Mouse (Mus musculus): ENCODE data around the gene Ntf5.

Ntf5 gene

GRCm38 (mm10) chr7:45403532-45404261, 9.8 kb upstream of the Ntf5 start:
- no peak for DNase-seq (ENCODE audit: low read depth, low spot score)

DNA sequence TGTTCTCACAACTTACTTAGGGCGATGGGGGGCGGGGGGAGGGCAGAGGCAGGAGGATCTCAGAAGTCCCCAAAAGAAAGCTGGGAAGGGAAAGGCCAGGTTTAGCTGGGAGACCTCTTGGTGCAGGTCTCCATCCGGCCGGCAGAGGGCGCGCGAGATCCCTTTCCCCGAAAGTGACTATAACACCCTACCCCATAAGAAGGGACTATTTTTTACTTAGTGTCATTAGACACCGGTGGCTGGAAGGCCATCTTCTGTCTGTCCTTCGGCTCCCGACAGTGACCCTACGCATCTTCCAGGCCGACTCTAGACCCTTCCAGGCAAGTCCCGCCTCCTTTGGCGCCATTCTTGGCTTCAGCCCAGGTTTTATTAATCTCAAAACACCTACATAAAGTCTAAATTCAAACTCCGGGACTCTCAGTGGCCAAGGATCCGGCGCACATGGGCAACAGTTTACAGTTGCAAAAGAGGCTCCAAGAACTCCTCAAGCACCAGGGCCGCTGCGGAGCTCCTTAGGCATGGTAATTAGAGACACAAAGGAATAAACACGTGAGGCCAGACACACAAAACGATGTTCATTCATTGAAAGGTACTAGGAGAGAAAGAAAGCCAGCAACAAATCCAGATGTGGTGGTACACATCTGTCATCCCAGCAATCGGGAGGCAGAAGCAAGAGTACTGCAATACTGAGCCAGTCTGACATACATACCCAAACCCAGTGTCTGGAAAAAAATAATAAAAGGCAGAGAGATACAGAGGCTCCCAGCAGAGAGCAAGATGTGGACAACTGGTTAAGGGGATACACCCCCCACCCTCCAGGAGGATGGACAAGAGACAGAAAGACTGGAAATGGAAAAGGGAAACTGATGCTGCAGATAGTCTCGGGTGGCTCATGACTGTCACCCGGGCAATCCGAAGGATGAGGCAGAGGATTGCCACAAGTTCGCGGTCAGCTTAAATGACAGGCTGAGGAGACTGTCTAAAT, 8.1 kb upstream of the Ntf5 start, which contains the start of gene Kcna7:
Gene Kcna7 (plus strand): TSS at position 563 of the 985 bp plus-strand sequence.
- no peak for DNase-seq (ENCODE audit: low read depth, low spot score)

GRCm38 (mm10) chr7:45406157-45407156, 7.0 kb upstream of the Ntf5 start:
- no peak for DNase-seq (ENCODE audit: low read depth, low spot score)

DNA sequence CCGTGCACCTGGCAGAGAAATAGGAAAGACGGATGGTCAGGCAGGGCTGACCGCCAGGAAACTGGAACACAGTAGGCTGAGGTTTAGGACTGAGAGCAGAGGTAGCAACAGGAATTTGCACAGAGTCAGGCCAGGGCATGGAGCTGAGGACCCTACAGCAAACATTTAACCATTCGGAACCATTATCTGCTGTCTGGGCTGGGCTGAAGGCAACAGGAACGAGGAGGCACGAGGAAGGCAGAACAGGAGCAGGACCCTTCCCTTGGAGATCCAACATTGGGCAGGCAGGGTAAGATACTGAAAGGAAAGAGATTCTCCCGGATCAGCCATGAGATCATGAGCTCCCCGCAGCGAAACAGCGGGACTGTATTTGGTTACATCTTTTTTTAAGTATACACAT, 5.7 kb upstream of the Ntf5 start:
- DNase-seq (ENCODE audit: low read depth, low spot score): no peak

DNA sequence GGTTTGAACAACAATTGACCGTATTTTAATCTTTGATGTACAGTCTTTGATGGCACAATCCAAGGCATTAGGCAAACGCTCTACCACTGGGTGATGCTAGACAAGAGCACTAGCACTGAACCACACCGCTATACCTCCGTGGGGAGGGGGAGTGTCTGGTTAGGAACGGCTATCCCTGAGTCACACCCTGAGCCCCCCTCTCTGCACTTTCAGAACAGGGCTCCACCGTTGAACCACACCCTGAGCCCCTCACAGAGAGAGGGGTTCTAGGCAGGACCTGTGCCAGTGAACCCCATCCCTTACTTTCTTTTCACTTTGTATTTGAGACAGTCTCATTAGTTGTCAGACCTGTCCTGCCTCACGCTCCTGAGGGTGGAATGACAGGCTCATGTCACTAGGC, 5.1 kb upstream of the Ntf5 start:
- DNase-seq (ENCODE audit: low read depth, low spot score): no peak

DNA sequence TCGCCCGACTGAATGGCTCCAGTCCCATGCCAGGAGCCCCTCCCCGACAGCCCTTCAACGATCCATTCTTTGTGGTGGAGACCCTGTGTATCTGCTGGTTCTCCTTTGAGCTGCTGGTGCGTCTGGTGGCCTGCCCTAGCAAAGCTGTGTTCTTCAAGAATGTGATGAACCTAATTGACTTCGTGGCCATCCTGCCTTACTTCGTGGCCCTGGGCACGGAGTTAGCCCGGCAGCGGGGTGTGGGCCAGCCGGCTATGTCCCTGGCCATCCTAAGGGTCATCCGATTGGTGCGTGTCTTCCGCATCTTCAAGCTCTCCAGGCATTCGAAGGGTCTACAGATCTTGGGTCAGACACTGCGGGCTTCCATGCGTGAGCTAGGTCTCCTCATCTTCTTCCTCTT, 4.5 kb upstream of the Ntf5 start:
- DNase-seq (ENCODE audit: low read depth, low spot score): no peak

- no peak for DNase-seq (ENCODE audit: low read depth, low spot score)
Observed at GRCm38 (mm10) chr7:45409497-45410163, 3.9 kb upstream of the Ntf5 start.

GRCm38 (mm10) chr7:45412421-45412820, 1.1 kb upstream of the Ntf5 start:
- DNase-seq (ENCODE audit: low read depth, low spot score): no peak

DNA sequence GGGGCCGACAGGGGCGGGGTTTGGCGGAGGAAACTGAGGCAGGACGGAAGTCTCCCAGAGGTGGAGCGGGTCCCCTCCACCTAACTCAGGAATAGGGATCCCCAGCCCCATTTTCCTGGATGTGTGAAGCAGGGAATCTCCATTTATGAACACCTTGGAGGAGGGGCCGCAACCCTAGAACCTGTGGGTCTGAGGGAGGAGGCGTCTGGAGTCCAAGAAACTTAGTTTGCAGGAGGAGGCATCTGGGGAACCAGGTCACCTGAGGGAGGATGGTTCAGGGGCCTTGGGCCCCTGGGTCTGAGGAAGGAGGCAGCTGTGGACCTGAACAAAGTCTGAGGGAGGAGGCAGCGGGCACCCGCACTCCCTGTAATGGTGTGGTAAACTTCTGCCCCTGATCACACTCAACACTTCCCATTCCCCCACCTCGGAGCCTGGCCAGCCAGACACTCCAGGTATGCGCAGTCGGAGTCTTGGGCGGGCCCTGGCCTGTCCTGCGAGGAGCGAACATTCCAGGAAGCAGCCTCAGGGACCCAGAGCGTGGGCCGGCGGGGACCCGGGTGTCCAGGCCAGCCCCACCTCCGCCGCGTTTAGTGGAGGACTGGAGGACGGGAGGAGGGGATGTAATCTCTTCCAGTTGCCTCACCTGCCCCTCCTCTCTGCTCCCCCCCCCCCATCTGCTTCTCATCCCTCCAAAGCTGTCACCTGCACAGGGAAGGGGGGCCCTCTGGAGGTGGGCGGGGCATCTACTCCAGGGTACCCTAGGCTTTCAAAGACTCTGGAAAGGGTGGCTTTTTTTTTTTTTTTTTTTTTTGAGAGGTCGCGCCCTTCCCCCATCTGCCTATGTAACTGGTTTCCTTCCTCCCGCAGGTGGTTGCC, 607 bp downstream of the Ntf5 start:
- no peak for DNase-seq (ENCODE audit: low read depth, low spot score)

DNA sequence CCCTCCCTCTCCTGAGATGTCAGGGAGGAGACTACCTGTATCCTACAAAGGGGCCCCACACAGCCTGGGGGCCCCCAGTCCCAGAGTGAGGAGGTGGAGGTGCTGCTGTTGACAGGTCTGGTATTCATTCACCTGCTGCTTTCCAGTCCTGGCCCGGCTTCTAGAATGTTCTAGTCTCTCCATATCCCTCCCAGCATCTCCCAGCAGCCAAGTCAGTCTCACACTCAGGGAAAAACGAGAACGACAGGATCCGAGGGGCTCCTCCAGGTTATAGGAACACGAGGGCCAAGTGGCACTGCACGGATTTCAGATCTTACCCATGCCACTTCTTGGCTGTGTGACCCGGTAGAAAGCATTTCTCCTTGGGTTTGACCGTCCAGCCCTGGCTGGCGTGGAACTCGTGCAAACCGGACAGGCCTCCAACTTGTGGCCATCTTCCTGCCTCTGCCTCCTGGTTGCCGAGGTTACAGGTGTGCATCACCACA, 1.3 kb downstream of the Ntf5 start:
- no peak for DNase-seq (ENCODE audit: low read depth, low spot score)

GRCm38 (mm10) chr7:45415636-45416035, 2.1 kb downstream of the Ntf5 start:
- no peak for DNase-seq (ENCODE audit: low read depth, low spot score)

- no peak for DNase-seq (ENCODE audit: low read depth, low spot score)
Observed at GRCm38 (mm10) chr7:45417962-45418492, 4.5 kb downstream of the Ntf5 start.

DNA sequence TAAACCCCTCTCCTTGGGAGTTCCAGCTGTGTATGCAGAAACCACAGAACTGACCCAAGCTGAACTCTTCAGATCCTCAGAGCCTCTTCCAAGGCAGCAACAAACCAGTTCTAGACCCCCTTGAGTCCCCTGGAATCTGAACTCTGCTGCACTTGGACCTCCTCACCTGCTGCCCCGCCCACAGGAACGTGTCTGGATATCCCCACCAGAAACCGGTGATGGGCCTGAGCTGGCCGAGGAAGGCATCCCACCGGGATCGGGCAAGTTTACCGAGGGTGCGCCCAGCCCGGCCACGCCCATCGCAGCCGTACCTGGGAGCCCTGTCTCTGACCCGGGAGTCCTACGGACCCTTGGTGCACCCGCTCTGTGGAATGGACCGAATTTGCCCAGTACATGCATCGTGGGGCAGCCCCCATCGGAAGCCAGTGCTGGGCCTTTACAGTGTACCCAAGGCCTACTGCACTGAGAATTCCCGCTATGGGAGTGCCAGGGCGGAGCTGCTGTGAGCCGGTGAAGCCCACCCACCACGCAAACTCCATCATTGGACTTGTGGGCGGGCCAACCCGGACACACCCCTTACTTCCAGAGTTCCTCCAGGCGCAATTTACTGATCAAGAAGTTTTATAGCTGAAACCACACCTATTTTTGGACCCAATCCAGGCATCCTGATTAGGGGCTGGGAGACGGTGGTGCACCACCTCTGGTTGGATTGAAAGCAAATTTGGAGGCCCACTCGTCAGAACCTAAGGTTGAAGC, 6.5 kb downstream of the Ntf5 start:
- no peak for DNase-seq (ENCODE audit: low read depth, low spot score)

GRCm38 (mm10) chr7:45420615-45420919, 7.1 kb downstream of the Ntf5 start, which contains the start of gene Lhb:
Gene Lhb, plus strand, starts transcription at chr7:45420820.
- DNase-seq (ENCODE audit: low read depth, low spot score): no peak

- no peak for DNase-seq (ENCODE audit: low read depth, low spot score)
Observed at GRCm38 (mm10) chr7:45421194-45421593, 7.7 kb downstream of the Ntf5 start.

- DNase-seq (ENCODE audit: low read depth, low spot score): no peak
Observed at GRCm38 (mm10) chr7:45426556-45426955, 13.1 kb downstream of the Ntf5 start.

- no peak for DNase-seq (ENCODE audit: low read depth, low spot score)
Observed at GRCm38 (mm10) chr7:45433835-45434202, 20.3 kb downstream of the Ntf5 start.

DNA sequence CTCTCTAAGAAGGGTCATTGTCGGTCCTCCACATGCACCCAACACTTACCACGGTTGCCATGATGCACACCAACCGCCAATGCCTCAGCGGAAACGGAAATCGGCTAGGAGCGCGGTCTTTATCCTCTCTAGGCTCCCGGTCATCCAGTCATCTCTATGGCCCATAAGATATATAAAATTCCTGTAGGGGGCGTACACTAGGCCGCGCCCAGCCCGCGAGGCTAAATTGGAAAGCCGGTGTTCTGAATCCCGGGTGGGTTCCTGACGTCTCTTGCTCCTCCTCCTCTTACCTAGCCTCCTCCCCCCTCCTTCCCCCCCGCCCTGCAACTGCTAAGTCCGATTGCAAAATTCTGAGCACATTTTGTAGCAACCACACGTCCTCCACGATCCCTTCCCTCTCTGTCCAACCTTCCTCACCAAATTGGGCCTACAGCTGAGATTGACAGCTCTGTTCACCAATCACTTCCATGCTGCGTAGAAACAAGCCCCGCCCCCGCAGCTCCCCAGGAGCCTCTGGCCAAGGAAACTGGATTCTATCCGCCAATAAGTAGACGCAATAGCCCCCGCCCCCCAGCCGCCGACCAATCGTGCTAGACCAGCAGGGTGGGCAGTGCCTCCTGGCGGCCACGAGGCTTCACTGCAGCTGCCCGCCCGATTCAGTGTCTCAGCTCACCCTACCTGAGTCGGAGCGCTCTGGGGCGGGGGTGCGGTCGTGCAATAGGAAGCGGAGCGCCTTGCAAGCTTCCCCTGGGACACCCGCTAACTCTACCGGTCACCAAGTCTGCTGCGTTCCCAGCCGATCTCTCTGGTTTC, 20.9 kb downstream of the Ntf5 start, which contains the start of gene Gys1:
Gene Gys1 (plus strand): TSS at position 642 of the 813 bp plus-strand sequence.
- DNase-seq (ENCODE audit: low read depth, low spot score): peak; percentile 100

All from brain, embryonic 18.5 days (tissue).